Mouse (Mus musculus) heart, adult 2 months (tissue): Measurements from ENCODE around the gene Ctbs. TPM values are rescaled to one million over a fixed set of nuclear protein-coding genes. Genes with fewer than 3 reads are reported as not detected.
A peak's percentile ranks its signal among the peaks of the same experiment; 100 is the strongest.
"Not testable (repeated sequence)": the region's sequence is repeated elsewhere in the genome, so short reads cannot be mapped to it uniquely, and the experiment has no call there.

ENCODE experiments used
- DNase-seq, 2 experiments: peaks; one replicate each; pipeline ENCODE4 v3.0.0; 2021
- H3K27ac ChIP-seq: fragments of 200-600 bp; 2 replicates; pipeline ENCODE4 v1.8.1; 2022
- H3K27me3 ChIP-seq: fragments of 200-500 bp; 2 replicates; pipeline ENCODE4 v1.6.1; 2012; ENCODE audit warnings: mild to moderate bottlenecking, low read length, inconsistent platforms, mixed read lengths; ENCODE audit not compliant: control insufficient read depth, insufficient read depth
- H3K36me3 ChIP-seq: fragments of 200-500 bp; 2 replicates; pipeline ENCODE4 v1.6.1; 2012; ENCODE audit warnings: low read length, inconsistent platforms; ENCODE audit not compliant: control insufficient read depth, insufficient read depth
- H3K4me1 ChIP-seq: fragments of 200-500 bp; 2 replicates; pipeline ENCODE4 v1.6.1; 2011; ENCODE audit warnings: low read length; ENCODE audit not compliant: control insufficient read depth, insufficient read depth
- H3K4me3 ChIP-seq: fragments of 200-600 bp; 2 replicates; pipeline ENCODE4 v1.8.1; 2022
- H3K79me2 ChIP-seq: fragments of 200-500 bp; replicated peaks from 2 replicates; pipeline ENCODE4 v1.6.1; 2012; ENCODE audit warnings: mild to moderate bottlenecking, inconsistent platforms, low read length, moderate library complexity, mixed read lengths; ENCODE audit not compliant: control insufficient read depth, insufficient read depth
- H3K9ac ChIP-seq: fragments of 200-500 bp; 2 replicates; pipeline ENCODE4 v1.6.1; 2012; ENCODE audit warnings: low read depth, mild to moderate bottlenecking, control low read depth, inconsistent platforms, low read length, mixed read lengths
- CTCF ChIP-seq: fragments of 200-600 bp; IDR thresholded peaks from 2 replicates; pipeline ENCODE4 v1.8.1; 2022; ENCODE audit warnings: antibody characterized with exemption, mild to moderate bottlenecking, moderate library complexity
- EP300 ChIP-seq: fragments of 200-500 bp; IDR thresholded peaks from 2 replicates; pipeline ENCODE4 v1.6.1; 2011; ENCODE audit warnings: low read depth, low read length, control low read depth; ENCODE audit not compliant: insufficient read depth
- POLR2A ChIP-seq: fragments of 200-500 bp; IDR thresholded peaks from 2 replicates; pipeline ENCODE4 v1.6.1; 2011; ENCODE audit warnings: mild to moderate bottlenecking, low read depth, low read length, control low read depth; ENCODE audit not compliant: insufficient read depth
- WGBS: fragments of 180-500 bp; shearing (Covaris S2); methylation state at CpG from one replicate; pipeline ENCODE4 v1.1.7; 2018; 5-methylcytosine and 5-hydroxymethylcytosine counted together
- intact Hi-C: fragments of 180-260 bp; cut with DNase I; formaldehyde crosslinking; loops from one replicate; pipeline ENCODE4 v1.15.1; 2025
- polyA plus RNA-seq: library from polyadenylated mRNA; depleted of rRNA; stranded (reverse); fragments of >200 nt; gene quantifications from 2 replicates; pipeline ENCODE4 v1.2.3, GENCODE M21; 2012
- total RNA-seq, 2 experiments: library from RNA; stranded (reverse); gene quantifications; 2 replicates each; pipeline ENCODE4 v1.2.3; 2021

Ctbs gene
- total and polyA plus RNA-seq, 3 experiments: 1.7 to 3.7 (median 3.2) TPM

GRCm38 (mm10) chr3:146423710-146424109, 25.9 kb upstream of the Ctbs start:
- Histone ChIP-seq H3K36me3 (no peaks in the 10 kb centered on the region), H3K4me3 (no peak overlapping the region), H3K79me2 (no peaks in the 10 kb centered on the region), H3K9ac (no peak overlapping the region), H3K27ac (no peak overlapping the region), H3K4me1 (no peaks in the 10 kb centered on the region), H3K27me3 (no peaks in the 10 kb centered on the region)
- intact Hi-C loops: no loop called here
- WGBS: 88% methylated on average over 7 of the region's 7 CpGs
- TF ChIP-seq EP300 (no peak), POLR2A (no peak), CTCF (peak; percentile 39)
- no peak for DNase-seq

- Histone ChIP-seq H3K9ac (no peak overlapping the region), H3K4me3 (no peak overlapping the region), H3K36me3 (no peaks in the 10 kb centered on the region), H3K27me3 (no peaks in the 10 kb centered on the region), H3K79me2 (no peaks in the 10 kb centered on the region), H3K4me1 (no peaks in the 10 kb centered on the region), H3K27ac (no peak overlapping the region)
- DNase-seq: no peak
- WGBS: 54% methylated on average over 7 of the region's 7 CpGs
- intact Hi-C loops: no loop called here
- TF ChIP-seq CTCF (no peak), POLR2A (no peak), EP300 (no peak)
Measured at GRCm38 (mm10) chr3:146424306-146424900, 25.2 kb upstream of the Ctbs start.

- intact Hi-C loops: no loop called here
- no peak overlapping the region for H3K27ac ChIP-seq
- no peak overlapping the region for H3K9ac ChIP-seq
- H3K27me3 ChIP-seq: no peaks in the 10 kb centered on the region
- TF ChIP-seq POLR2A: no peak
- TF ChIP-seq CTCF: no peak
- TF ChIP-seq EP300: no peak
- WGBS: 88% methylated on average over 7 of the region's 7 CpGs
- H3K4me1 ChIP-seq: no peaks in the 10 kb centered on the region
- no peaks in the 10 kb centered on the region for H3K79me2 ChIP-seq
- H3K36me3 ChIP-seq: no peaks in the 10 kb centered on the region
- DNase-seq: no peak
- H3K4me3 ChIP-seq: no peak overlapping the region
Measured at GRCm38 (mm10) chr3:146425902-146426301, 23.7 kb upstream of the Ctbs start.

GRCm38 (mm10) chr3:146426489-146426888, 23.1 kb upstream of the Ctbs start:
- no peaks in the 10 kb centered on the region for H3K36me3 ChIP-seq
- H3K9ac ChIP-seq: no peak overlapping the region
- DNase-seq: no peak
- TF ChIP-seq CTCF: no peak
- TF ChIP-seq POLR2A: no peak
- TF ChIP-seq EP300: no peak
- intact Hi-C loops: no loop called here
- 93% methylated on average over 8 of the region's 8 CpGs for WGBS
- H3K4me3 ChIP-seq: no peak overlapping the region
- H3K27ac ChIP-seq: no peak overlapping the region
- H3K27me3 ChIP-seq: no peaks in the 10 kb centered on the region
- no peaks in the 10 kb centered on the region for H3K79me2 ChIP-seq
- H3K4me1 ChIP-seq: no peaks in the 10 kb centered on the region

- WGBS: 95% methylated on average over 11 of the region's 11 CpGs
- H3K4me3 ChIP-seq, intact Hi-C loops, H3K36me3 ChIP-seq, H3K9ac ChIP-seq, H3K27me3 ChIP-seq, H3K4me1 ChIP-seq, H3K79me2 ChIP-seq, H3K27ac ChIP-seq: not testable (repeated sequence)
- DNase-seq: peak in 1 of 2 experiments; percentile 4
Measured at GRCm38 (mm10) chr3:146433063-146433462, 16.5 kb upstream of the Ctbs start.

GRCm38 (mm10) chr3:146433681-146434350, 15.8 kb upstream of the Ctbs start:
- Histone ChIP-seq H3K4me1 (no peaks in the 10 kb centered on the region), H3K27me3 (no peaks in the 10 kb centered on the region), H3K4me3 (no peak overlapping the region), H3K9ac (no peak overlapping the region), H3K36me3 (no peaks in the 10 kb centered on the region), H3K79me2 (no peaks in the 10 kb centered on the region), H3K27ac (no peak overlapping the region)
- intact Hi-C loops: no loop called here
- TF ChIP-seq CTCF (no peak), POLR2A (no peak), EP300 (no peak)
- peak in 1 of 2 experiments; percentile 17 for DNase-seq
- 73% methylated on average over 14 of the region's 14 CpGs for WGBS
